Mouse (Mus musculus) neural tube, embryonic 13.5 days (tissue): ENCODE data around the gene Klkb1. TPM values are rescaled to one million over a fixed set of nuclear protein-coding genes. Genes with fewer than 3 reads are reported as not detected.

Source experiments
- ATAC-seq: fragments of 200-750 bp; cut with Nextera tagmentation; 2 replicates; pipeline ENCODE4 v1.8.0; 2017; ENCODE audit warnings: low read depth, mild to moderate bottlenecking, moderate TSS enrichment, moderate library complexity
- H3K27ac ChIP-seq: fragments of 300-500 bp; sonication (generic); replicated peaks from 2 replicates; pipeline ENCODE4 v1.5.1; 2015; ENCODE audit warnings: moderate library complexity, mild to moderate bottlenecking, inconsistent platforms
- H3K27me3 ChIP-seq: fragments of 300-500 bp; sonication (generic); 2 replicates; pipeline ENCODE4 v1.6.1; 2015; ENCODE audit warnings: mild to moderate bottlenecking, inconsistent platforms
- H3K36me3 ChIP-seq: fragments of 300-500 bp; sonication (generic); 2 replicates; pipeline ENCODE4 v1.6.1; 2015; ENCODE audit warnings: mild to moderate bottlenecking, inconsistent platforms
- H3K4me1 ChIP-seq: fragments of 300-500 bp; sonication (generic); replicated peaks from 2 replicates; pipeline ENCODE4 v1.6.1; 2015; ENCODE audit warnings: inconsistent platforms
- H3K4me2 ChIP-seq: fragments of 300-500 bp; sonication (generic); 2 replicates; pipeline ENCODE4 v1.6.1; 2015; ENCODE audit warnings: inconsistent platforms, mild to moderate bottlenecking, moderate library complexity
- H3K4me3 ChIP-seq: fragments of 300-500 bp; sonication (generic); 2 replicates; pipeline ENCODE4 v1.5.1; 2015; ENCODE audit warnings: mild to moderate bottlenecking, inconsistent platforms
- H3K9ac ChIP-seq: fragments of 300-500 bp; sonication (generic); 2 replicates; pipeline ENCODE4 v1.6.1; 2015; ENCODE audit warnings: moderate library complexity, mild to moderate bottlenecking, inconsistent platforms
- H3K9me3 ChIP-seq: fragments of 300-500 bp; sonication (generic); 2 replicates; pipeline ENCODE4 v1.6.1; 2016; ENCODE audit warnings: inconsistent platforms
- WGBS: fragments of 180-500 bp; shearing (Covaris S2); methylation state at CpG from one replicate; pipeline ENCODE4 v1.1.7; 2015; 5-methylcytosine and 5-hydroxymethylcytosine counted together
- polyA plus RNA-seq: library from polyadenylated mRNA; unstranded; fragments of >200 nt; fragmentation: Nextera tagmentation; extraction: Ambion mirVana; gene quantifications from 2 replicates; pipeline ENCODE4 v1.2.1, GENCODE M21; 2015

The Klkb1 gene
- polyA plus RNA-seq, 1 experiment from 2014 or later: not detected

GRCm38 (mm10) chr8:45266993-45267392 lies 27.7 kb downstream of the Klkb1 start:
- no peak overlapping the region for H3K9ac ChIP-seq
- H3K4me2 ChIP-seq: no peak overlapping the region
- no peaks in the 10 kb centered on the region for H3K27me3 ChIP-seq
- H3K4me1 ChIP-seq: no peaks in the 10 kb centered on the region
- H3K27ac ChIP-seq: no peak overlapping the region
- no peaks in the 10 kb centered on the region for H3K9me3 ChIP-seq
- H3K36me3 ChIP-seq: no peaks in the 10 kb centered on the region
- no peak overlapping the region for H3K4me3 ChIP-seq
- no peak for ATAC-seq
- WGBS: 69% methylated on average over 8 of the region's 8 CpGs

GRCm38 (mm10) chr8:45264918-45265317 lies 29.7 kb downstream of the Klkb1 start:
- Histone ChIP-seq H3K27me3 (no peaks in the 10 kb centered on the region), H3K4me3 (no peak overlapping the region), H3K36me3 (no peaks in the 10 kb centered on the region), H3K4me2 (no peak overlapping the region), H3K4me1 (no peaks in the 10 kb centered on the region), H3K9me3 (no peaks in the 10 kb centered on the region), H3K27ac (no peak overlapping the region), H3K9ac (no peak overlapping the region)
- WGBS: 88% methylated on average over 4 of the region's 4 CpGs
- ATAC-seq: no peak

GRCm38 (mm10) chr8:45262851-45263250 lies 31.8 kb downstream of the Klkb1 start:
- Histone ChIP-seq H3K9ac (no peak overlapping the region), H3K9me3 (no peaks in the 10 kb centered on the region), H3K27me3 (no peaks in the 10 kb centered on the region), H3K4me3 (no peak overlapping the region), H3K36me3 (no peaks in the 10 kb centered on the region), H3K4me1 (no peaks in the 10 kb centered on the region), H3K4me2 (no peak overlapping the region), H3K27ac (no peak overlapping the region)
- WGBS: 87% methylated on average over 3 of the region's 3 CpGs
- ATAC-seq: no peak

- Histone ChIP-seq H3K27me3 (no peaks in the 10 kb centered on the region), H3K4me1 (no peaks in the 10 kb centered on the region), H3K4me2 (no peak within 1 kb of the TSS), H3K36me3 (no peaks in the 10 kb centered on the region), H3K9me3 (no peaks in the 10 kb centered on the region), H3K27ac (no peak within 1 kb of the TSS), H3K4me3 (no peak within 1 kb of the TSS), H3K9ac (no peak within 1 kb of the TSS)
- no peak for ATAC-seq
- 82% methylated on average over 10 of the region's 10 CpGs for WGBS
Observed at GRCm38 (mm10) chr8:45261920-45262319, 32.7 kb downstream of the Klkb1 start, which contains the start of gene F11. Gene F11 (minus strand): TSS chr8:45262031.

GRCm38 (mm10) chr8:45258421-45258820 lies 36.2 kb downstream of the Klkb1 start:
- Histone ChIP-seq H3K4me3 (no peak overlapping the region), H3K9ac (no peak overlapping the region), H3K36me3 (no peaks in the 10 kb centered on the region), H3K9me3 (no peaks in the 10 kb centered on the region), H3K27ac (no peak overlapping the region), H3K4me1 (no peaks in the 10 kb centered on the region), H3K4me2 (no peak overlapping the region), H3K27me3 (no peaks in the 10 kb centered on the region)
- ATAC-seq: no peak
- WGBS: 75% methylated on average over 8 of the region's 8 CpGs

- Histone ChIP-seq H3K4me2 (no peak overlapping the region), H3K27me3 (no peaks in the 10 kb centered on the region), H3K36me3 (no peaks in the 10 kb centered on the region), H3K9ac (no peak overlapping the region), H3K4me3 (no peak overlapping the region), H3K27ac (no peak overlapping the region), H3K4me1 (no peaks in the 10 kb centered on the region), H3K9me3 (no peaks in the 10 kb centered on the region)
- no peak for ATAC-seq
- WGBS: 78% methylated on average over 12 of the region's 12 CpGs
Observed at GRCm38 (mm10) chr8:45255040-45255439, 39.6 kb downstream of the Klkb1 start.

GRCm38 (mm10) chr8:45254194-45254842 lies 40.3 kb downstream of the Klkb1 start:
- Histone ChIP-seq H3K36me3 (no peaks in the 10 kb centered on the region), H3K4me1 (no peaks in the 10 kb centered on the region), H3K4me3 (no peak overlapping the region), H3K27ac (no peak overlapping the region), H3K9me3 (no peaks in the 10 kb centered on the region), H3K9ac (no peak overlapping the region), H3K4me2 (no peak overlapping the region), H3K27me3 (no peaks in the 10 kb centered on the region)
- ATAC-seq: no peak
- 86% methylated on average over 8 of the region's 8 CpGs for WGBS

GRCm38 (mm10) chr8:45253586-45253985 lies 41.1 kb downstream of the Klkb1 start:
- H3K4me2 ChIP-seq: no peak overlapping the region
- no peaks in the 10 kb centered on the region for H3K4me1 ChIP-seq
- ATAC-seq: no peak
- H3K9me3 ChIP-seq: no peaks in the 10 kb centered on the region
- H3K36me3 ChIP-seq: no peaks in the 10 kb centered on the region
- no peak overlapping the region for H3K9ac ChIP-seq
- no peak overlapping the region for H3K4me3 ChIP-seq
- H3K27me3 ChIP-seq: no peaks in the 10 kb centered on the region
- 92% methylated on average over 1 of the region's 1 CpGs for WGBS
- no peak overlapping the region for H3K27ac ChIP-seq

- H3K9me3 ChIP-seq: no peaks in the 10 kb centered on the region
- no peak overlapping the region for H3K4me3 ChIP-seq
- no peak overlapping the region for H3K9ac ChIP-seq
- no peak overlapping the region for H3K27ac ChIP-seq
- no peaks in the 10 kb centered on the region for H3K27me3 ChIP-seq
- no peak for ATAC-seq
- no peaks in the 10 kb centered on the region for H3K36me3 ChIP-seq
- no peaks in the 10 kb centered on the region for H3K4me1 ChIP-seq
- no peak overlapping the region for H3K4me2 ChIP-seq
- 72% methylated on average over 2 of the region's 2 CpGs for WGBS
Observed at GRCm38 (mm10) chr8:45253111-45253510, 41.5 kb downstream of the Klkb1 start.

GRCm38 (mm10) chr8:45246307-45246706 lies 48.4 kb downstream of the Klkb1 start:
- no peak overlapping the region for H3K27ac ChIP-seq
- no peaks in the 10 kb centered on the region for H3K27me3 ChIP-seq
- 29% methylated on average over 7 of the region's 7 CpGs for WGBS
- H3K4me3 ChIP-seq: no peak overlapping the region
- no peak overlapping the region for H3K4me2 ChIP-seq
- no peaks in the 10 kb centered on the region for H3K36me3 ChIP-seq
- no peak for ATAC-seq
- no peaks in the 10 kb centered on the region for H3K4me1 ChIP-seq
- H3K9me3 ChIP-seq: no peaks in the 10 kb centered on the region
- H3K9ac ChIP-seq: no peak overlapping the region

- no peak for ATAC-seq
- Histone ChIP-seq H3K27me3 (no peaks in the 10 kb centered on the region), H3K4me1 (peaks cover 9% of the 10 kb centered on the region), H3K27ac (no peak overlapping the region), H3K36me3 (no peaks in the 10 kb centered on the region), H3K4me2 (no peak overlapping the region), H3K4me3 (no peak overlapping the region), H3K9ac (no peak overlapping the region), H3K9me3 (no peaks in the 10 kb centered on the region)
- WGBS: 80% methylated on average over 8 of the region's 8 CpGs
Observed at GRCm38 (mm10) chr8:45239363-45239762, 55.3 kb downstream of the Klkb1 start.

GRCm38 (mm10) chr8:45238282-45238681 lies 56.4 kb downstream of the Klkb1 start:
- Histone ChIP-seq H3K9ac (no peak overlapping the region), H3K27me3 (no peaks in the 10 kb centered on the region), H3K4me2 (no peak overlapping the region), H3K36me3 (no peaks in the 10 kb centered on the region), H3K9me3 (no peaks in the 10 kb centered on the region), H3K27ac (no peak overlapping the region), H3K4me1 (peaks cover 9% of the 10 kb centered on the region), H3K4me3 (no peak overlapping the region)
- WGBS: 33% methylated on average over 3 of the region's 3 CpGs
- ATAC-seq: no peak
